Mouse (Mus musculus): ENCODE data around the gene Fam222b. TPM values are rescaled to one million over a fixed set of nuclear protein-coding genes. Genes with fewer than 3 reads are reported as not detected.
A peak's percentile ranks its signal among the peaks of the same experiment; 100 is the strongest.

The Fam222b gene
- polyA plus RNA-seq, 1 experiment from 2014 or later: 14.1 TPM

DNA sequence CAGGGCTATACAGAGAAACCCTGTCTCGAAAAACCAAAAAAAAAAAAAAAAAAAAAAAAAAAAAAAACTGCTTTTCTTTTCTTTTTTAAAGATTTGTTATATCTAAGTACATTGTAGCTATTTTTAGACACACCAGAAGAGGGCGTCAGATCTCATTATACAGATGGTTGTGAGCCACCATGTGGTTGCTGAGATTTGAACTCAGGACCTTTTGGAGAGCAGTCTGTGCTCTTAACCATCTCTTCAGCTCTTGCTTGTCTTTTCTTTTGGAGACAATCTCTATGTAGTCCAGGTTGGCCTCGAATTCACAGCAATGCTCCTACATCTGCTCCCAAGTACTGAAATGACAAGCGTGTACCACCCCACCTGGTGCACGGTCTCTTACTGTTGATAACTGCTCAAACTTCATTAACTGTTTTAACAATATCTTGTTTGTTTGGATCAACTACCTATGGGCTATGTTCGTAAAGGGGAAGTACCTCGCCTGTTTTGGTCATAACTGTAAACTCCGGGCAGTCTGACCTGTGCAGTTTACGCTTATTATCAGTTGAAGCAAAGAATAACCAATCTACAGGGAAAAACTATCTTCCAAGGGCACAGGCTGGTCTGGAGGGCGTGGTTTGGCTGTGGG lies 81.4 kb downstream of the Fam222b start:
- WGBS: under 1% methylated on average over 9 of the region's 10 CpGs
- Histone ChIP-seq H3K4me3 (peak overlapping the region; percentile 75), H3K4me1 (replicated peaks) (peaks cover 40% of the 10 kb centered on the region), H3K36me3 (peaks cover 15% of the 10 kb centered on the region), H3K27me3 (no peaks in the 10 kb centered on the region), H3K4me2 (peak overlapping the region; percentile 96), H3K27ac (peak overlapping the region; percentile 98), H3K9me3 (replicated peaks) (no peaks in the 10 kb centered on the region), H3K9ac (peak overlapping the region; percentile 63)
- ATAC-seq (replicated peaks; ENCODE audit: insufficient number of reproducible peaks, insufficient read depth, low FRiP score, low read depth): no peak

DNA sequence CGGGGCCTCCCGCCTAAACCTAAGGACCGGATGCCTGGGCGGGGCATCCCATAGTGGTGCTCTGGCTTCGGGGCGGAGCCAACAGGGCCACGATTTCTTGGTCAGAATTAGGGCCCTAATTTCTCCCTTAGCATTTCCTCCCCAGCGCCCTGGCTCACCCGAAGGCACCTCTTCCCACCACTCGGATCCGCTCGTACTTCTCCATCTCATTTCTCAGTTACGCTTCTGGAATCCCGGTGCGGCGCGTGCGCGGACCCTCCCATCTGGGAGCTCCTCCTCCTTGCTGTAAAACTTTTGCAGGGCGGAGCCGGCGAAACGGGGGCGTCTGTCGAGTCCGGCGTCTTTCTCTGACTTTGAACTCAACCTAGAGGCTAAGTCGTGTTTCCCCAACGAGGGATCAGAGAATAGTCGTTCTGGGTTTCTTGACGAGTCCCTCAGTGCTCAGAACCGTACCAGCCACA lies 82.0 kb downstream of the Fam222b start, which contains the start of the genes Nek8 and Tlcd1:
Nek8 (minus strand) TSS at position 274 of the 461 bp plus-strand sequence.
Tlcd1 (plus strand) TSS at position 310 of the 461 bp plus-strand sequence.
- Histone ChIP-seq H3K9me3 (replicated peaks) (no peaks in the 10 kb centered on the region), H3K36me3 (peaks cover 20% of the 10 kb centered on the region), H3K27ac (peak within 1 kb of the TSS; percentile 98), H3K27me3 (no peaks in the 10 kb centered on the region), H3K4me1 (replicated peaks) (peaks cover 40% of the 10 kb centered on the region), H3K4me3 (peak within 1 kb of the TSS; percentile 75), H3K4me2 (peak within 1 kb of the TSS; percentile 96), H3K9ac (peak within 1 kb of the TSS; percentile 63)
- peak; percentile 75 for ATAC-seq (replicated peaks; ENCODE audit: insufficient number of reproducible peaks, insufficient read depth, low FRiP score, low read depth)
- WGBS: 0% methylated on average over 32 of the region's 32 CpGs

DNA sequence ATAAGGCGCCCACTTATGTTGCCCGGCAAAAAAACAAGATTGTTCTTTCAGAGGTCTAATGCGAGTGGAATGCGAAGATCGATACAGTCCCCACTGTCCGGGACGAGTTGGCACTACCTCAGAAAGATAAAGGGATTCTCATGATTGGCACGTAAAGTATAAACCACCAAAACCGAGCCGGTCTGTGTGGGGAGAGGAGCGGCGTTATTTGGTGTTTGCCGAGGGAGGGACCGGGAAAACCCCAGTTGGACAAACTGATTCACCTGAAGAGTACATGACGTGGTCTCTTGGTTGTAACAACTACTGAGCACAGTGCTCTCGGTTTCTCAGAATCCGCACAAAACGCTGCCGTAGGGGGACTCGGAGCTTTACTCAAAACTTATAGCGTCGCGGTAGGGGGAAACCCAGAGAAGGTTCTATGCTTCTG lies 82.5 kb downstream of the Fam222b start:
- ATAC-seq (replicated peaks; ENCODE audit: insufficient number of reproducible peaks, insufficient read depth, low FRiP score, low read depth): no peak
- under 1% methylated on average over 23 of the region's 23 CpGs for WGBS
- H3K36me3 ChIP-seq: peaks cover 25% of the 10 kb centered on the region
- peaks cover 45% of the 10 kb centered on the region for H3K4me1 ChIP-seq (replicated peaks)
- peak overlapping the region; percentile 75 for H3K4me3 ChIP-seq
- peak overlapping the region; percentile 96 for H3K4me2 ChIP-seq
- peak overlapping the region; percentile 63 for H3K9ac ChIP-seq
- no peaks in the 10 kb centered on the region for H3K27me3 ChIP-seq
- H3K27ac ChIP-seq: peak overlapping the region; percentile 98
- H3K9me3 ChIP-seq (replicated peaks): no peaks in the 10 kb centered on the region

DNA sequence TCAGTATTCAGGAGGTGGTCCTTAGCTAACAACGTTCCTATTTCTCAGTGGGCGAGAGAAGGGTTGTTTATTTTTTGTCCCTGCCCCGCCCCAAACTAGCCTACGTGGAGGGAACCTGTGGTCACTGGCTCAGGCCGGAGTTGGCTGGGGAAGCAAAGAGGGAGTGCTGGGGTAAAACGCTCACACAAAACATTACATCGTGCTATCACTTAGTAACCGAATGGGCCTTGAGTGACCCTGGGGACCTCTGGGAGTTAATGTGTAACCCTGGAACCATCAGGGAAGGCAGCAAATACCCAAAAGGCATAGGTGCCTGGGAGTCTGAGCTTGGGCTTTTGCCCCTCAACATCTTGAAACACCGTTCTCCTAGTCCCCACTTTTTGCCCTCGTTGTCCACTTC lies 83.0 kb downstream of the Fam222b start:
- 0% methylated on average over 10 of the region's 10 CpGs for WGBS
- ATAC-seq (replicated peaks; ENCODE audit: insufficient number of reproducible peaks, insufficient read depth, low FRiP score, low read depth): no peak
- Histone ChIP-seq H3K4me1 (replicated peaks) (peaks cover 50% of the 10 kb centered on the region), H3K4me2 (peak overlapping the region; percentile 96), H3K36me3 (peaks cover 29% of the 10 kb centered on the region), H3K9ac (peak overlapping the region; percentile 63), H3K9me3 (replicated peaks) (no peaks in the 10 kb centered on the region), H3K4me3 (peak overlapping the region; percentile 75), H3K27me3 (no peaks in the 10 kb centered on the region), H3K27ac (peak overlapping the region; percentile 98)

DNA sequence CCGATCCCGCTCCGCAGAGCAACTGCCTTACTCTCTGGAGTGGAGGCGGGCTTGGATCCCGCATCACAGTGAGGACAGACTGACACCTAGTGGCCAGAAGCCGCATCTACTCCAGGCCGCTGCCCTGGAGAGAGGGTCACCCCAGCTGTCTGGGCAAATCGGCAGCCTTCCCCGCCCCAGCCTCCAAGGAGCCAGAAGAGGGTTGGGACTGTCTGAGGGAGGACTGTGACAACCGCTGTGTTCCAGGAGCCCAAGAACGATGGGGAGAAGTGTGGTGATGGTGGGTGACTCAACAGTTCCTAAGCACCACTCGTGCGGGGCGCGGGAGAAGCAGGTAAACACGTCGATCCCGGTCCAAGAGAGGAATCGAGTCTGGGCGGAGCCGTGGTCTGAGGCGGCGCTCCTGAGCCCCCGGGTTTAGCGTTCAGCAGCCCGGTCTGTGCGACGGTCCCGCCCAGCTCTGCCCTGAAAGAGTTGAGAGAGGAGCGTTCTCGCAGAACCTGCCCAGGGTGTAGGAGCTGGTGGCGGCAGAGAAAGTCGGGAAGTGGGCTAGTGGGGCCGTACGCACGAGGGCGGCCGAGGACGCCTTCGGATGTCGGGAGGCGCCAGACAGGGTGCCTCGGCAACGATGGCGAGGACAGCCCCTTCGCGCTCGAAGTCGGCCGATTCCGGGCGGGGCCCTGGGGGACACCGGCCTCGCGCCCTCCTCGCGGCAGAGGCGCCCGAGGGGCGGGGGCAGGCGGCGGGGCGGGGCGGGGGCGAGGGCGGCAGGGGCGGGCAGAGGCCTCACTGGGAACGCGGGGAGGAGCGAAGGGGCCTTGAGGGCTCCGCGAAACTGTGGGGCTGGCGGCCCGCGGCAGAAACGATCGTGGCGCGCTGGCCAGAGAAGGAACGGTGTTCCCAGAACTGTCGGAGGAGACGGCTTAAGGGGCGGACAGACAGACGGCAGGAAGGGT lies 83.7 kb downstream of the Fam222b start:
- Histone ChIP-seq H3K4me3 (peak overlapping the region; percentile 75), H3K4me2 (peak overlapping the region; percentile 96), H3K9me3 (replicated peaks) (no peaks in the 10 kb centered on the region), H3K4me1 (replicated peaks) (peaks cover 44% of the 10 kb centered on the region), H3K27me3 (no peaks in the 10 kb centered on the region), H3K36me3 (peaks cover 29% of the 10 kb centered on the region), H3K9ac (peak overlapping the region; percentile 70), H3K27ac (peak overlapping the region; percentile 98)
- under 1% methylated on average over 81 of the region's 84 CpGs for WGBS
- peak; percentile 78 for ATAC-seq (replicated peaks; ENCODE audit: insufficient number of reproducible peaks, insufficient read depth, low FRiP score, low read depth)

DNA sequence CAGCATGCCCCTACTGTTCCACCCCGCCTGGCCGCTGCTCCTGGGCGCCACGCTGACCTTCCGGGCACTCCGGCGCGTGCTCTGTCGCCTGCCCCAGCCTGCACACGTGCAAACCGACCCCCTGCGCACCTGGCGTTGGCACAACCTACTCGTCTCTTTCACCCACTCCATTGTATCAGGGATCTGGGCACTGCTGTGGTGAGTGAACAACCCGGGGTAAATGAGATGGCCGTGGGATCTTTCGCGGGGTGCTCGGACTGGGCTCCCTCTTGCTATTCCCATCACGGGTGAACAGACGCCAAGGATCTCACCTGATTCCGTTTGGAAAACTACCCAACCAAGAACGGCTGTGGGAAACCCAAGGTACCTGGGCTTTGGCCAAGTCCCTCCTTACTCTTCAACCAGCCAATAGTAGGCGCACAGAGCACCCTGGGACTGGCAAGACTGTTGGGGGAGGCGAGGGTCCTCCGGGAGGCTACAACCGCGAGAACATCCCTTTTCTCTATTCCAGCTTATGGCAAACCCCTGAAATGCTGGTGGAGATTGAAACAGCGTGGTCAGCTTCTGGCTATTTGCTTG lies 84.5 kb downstream of the Fam222b start:
- WGBS: 1% methylated on average over 29 of the region's 29 CpGs
- Histone ChIP-seq H3K27me3 (no peaks in the 10 kb centered on the region), H3K27ac (peak overlapping the region; percentile 98), H3K9me3 (replicated peaks) (no peaks in the 10 kb centered on the region), H3K36me3 (peaks cover 29% of the 10 kb centered on the region), H3K4me3 (peak overlapping the region; percentile 75), H3K4me1 (replicated peaks) (peaks cover 46% of the 10 kb centered on the region), H3K4me2 (peak overlapping the region; percentile 96), H3K9ac (peak overlapping the region; percentile 70)
- ATAC-seq (replicated peaks; ENCODE audit: insufficient number of reproducible peaks, insufficient read depth, low FRiP score, low read depth): peak; percentile 3; the same call in 1 of the 2 replicates

DNA sequence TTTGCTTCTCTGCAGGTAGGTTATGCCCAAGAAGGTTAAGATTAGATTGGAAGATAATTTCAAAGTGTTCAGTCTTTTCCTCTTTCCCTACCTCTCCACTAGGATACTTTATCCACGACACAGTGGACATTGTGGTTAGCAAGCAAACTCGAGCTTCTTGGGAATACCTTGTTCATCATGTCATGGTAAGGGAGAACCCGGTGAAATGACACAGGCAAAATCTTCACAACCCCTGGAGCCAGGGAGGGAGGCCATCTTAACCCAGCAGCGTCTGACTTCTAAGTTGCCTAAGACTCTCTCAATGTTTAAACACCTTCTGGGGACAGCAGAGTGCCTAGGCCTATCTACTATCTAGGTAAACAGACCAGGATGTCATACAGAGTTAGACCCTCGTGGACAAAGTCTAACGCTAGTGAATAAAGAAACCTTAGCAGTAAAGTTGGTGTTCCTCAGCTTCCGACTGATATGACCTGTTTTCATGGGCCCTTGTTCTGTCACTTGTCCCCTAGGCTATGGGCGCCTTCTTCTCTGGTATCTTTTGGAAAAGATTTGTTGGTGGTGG lies 85.1 kb downstream of the Fam222b start:
- peak overlapping the region; percentile 98 for H3K27ac ChIP-seq
- H3K36me3 ChIP-seq: peaks cover 29% of the 10 kb centered on the region
- H3K27me3 ChIP-seq: no peaks in the 10 kb centered on the region
- H3K9me3 ChIP-seq (replicated peaks): no peaks in the 10 kb centered on the region
- peak overlapping the region; percentile 75 for H3K4me3 ChIP-seq
- no peak for ATAC-seq (replicated peaks; ENCODE audit: insufficient number of reproducible peaks, insufficient read depth, low FRiP score, low read depth)
- WGBS: 26% methylated on average over 8 of the region's 8 CpGs
- H3K4me2 ChIP-seq: peak overlapping the region; percentile 96
- H3K4me1 ChIP-seq (replicated peaks): peaks cover 49% of the 10 kb centered on the region
- H3K9ac ChIP-seq: peak overlapping the region; percentile 70

DNA sequence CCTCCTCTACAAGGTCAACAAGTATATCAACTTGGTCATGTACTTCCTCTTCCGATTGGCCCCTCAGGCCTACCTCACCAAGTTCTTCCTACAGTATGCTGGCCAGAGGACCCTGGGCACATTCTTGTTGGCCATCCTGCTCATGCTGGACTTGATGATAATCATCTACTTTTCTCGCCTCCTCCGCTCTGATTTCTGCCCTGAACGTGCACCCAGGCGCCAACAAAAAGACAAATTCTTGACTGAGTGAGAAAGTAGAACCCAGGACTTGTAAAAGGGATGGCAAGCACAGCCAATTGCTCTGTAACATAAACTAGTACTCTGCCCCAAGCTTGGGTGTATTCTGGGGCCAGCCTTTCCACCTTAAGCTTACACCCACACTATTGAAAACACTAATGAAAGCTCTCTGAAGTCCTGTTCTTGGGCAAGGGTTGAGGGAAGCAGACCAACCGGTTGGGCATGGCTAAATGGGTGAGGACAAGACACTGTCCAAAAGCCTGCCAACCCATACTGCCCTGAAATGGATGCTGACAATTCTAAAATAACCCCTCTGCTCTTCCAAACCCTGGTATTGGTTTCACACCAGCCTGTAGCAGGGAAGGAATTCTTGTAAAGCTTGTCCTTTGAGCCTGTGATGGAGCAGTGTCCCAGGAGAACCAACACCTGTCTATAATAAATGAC lies 85.8 kb downstream of the Fam222b start:
- Histone ChIP-seq H3K9me3 (replicated peaks) (no peaks in the 10 kb centered on the region), H3K4me3 (peak overlapping the region; percentile 75; the same call in 1 of the 2 replicates), H3K4me2 (peak overlapping the region; percentile 96), H3K27me3 (no peaks in the 10 kb centered on the region), H3K36me3 (peaks cover 29% of the 10 kb centered on the region), H3K27ac (0 out of 2 replicates have a peak overlapping the region, but pooled peaks have one; percentile 16), H3K4me1 (replicated peaks) (peaks cover 49% of the 10 kb centered on the region), H3K9ac (no peak overlapping the region)
- no peak for ATAC-seq (replicated peaks; ENCODE audit: insufficient number of reproducible peaks, insufficient read depth, low FRiP score, low read depth)
- 64% methylated on average over 6 of the region's 6 CpGs for WGBS

DNA sequence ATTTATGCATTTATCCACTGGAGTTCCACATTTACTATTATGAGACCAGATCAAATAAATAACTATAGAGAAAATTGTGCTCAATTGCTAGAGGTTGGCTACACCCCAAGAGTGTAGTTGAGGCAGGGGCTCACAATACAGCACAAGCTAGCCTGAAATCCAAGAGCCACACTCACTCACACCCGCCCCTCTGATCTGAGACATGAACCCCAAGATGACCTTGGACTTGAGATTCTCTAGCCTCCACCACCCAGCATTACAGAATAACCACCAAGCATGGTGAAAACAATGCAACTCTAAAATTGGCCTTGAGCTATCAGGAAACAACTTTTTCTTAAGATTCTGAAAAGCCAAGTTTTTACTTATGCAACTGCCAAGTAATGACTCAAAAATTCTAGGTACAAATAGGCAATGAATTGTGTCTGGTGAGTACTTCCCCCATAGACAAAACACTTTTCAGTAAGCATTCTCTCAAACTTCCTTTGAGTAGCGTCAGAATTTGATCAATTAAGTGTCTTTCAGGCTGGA lies 87.4 kb downstream of the Fam222b start:
- Histone ChIP-seq H3K36me3 (peaks cover 29% of the 10 kb centered on the region), H3K4me3 (peak overlapping the region; percentile 90), H3K4me1 (replicated peaks) (peaks cover 45% of the 10 kb centered on the region), H3K27me3 (no peaks in the 10 kb centered on the region), H3K4me2 (peak overlapping the region; percentile 63), H3K9me3 (replicated peaks) (no peaks in the 10 kb centered on the region), H3K9ac (peak overlapping the region; percentile 96), H3K27ac (no peak overlapping the region)
- ATAC-seq (replicated peaks; ENCODE audit: insufficient number of reproducible peaks, insufficient read depth, low FRiP score, low read depth): no peak
- WGBS: 42% methylated on average over 2 of the region's 2 CpGs

DNA sequence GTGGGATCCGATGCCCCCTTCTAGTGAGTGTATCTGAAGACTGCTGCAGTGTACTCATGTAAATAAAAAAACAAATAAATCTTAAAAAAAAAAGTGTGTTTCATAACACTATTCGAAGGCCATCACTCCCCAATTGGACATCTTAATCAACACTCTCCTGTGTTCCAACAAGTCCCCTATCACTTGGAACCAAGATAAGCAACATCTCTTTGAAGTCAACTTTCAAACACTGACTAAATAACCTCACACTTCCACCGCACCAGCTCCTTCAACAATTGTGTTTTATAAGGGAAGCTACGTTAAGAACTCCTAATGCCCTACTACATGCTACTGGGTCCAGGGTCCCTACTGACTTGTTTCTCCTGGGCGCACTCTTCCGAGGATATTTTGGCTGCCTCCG lies 88.0 kb downstream of the Fam222b start:
- under 1% methylated on average over 7 of the region's 7 CpGs for WGBS
- peak overlapping the region; percentile 90 for H3K4me3 ChIP-seq
- H3K27ac ChIP-seq: peak overlapping the region; percentile 92
- ATAC-seq (replicated peaks; ENCODE audit: insufficient number of reproducible peaks, insufficient read depth, low FRiP score, low read depth): no peak
- H3K27me3 ChIP-seq: no peaks in the 10 kb centered on the region
- H3K4me2 ChIP-seq: peak overlapping the region; percentile 63
- H3K4me1 ChIP-seq (replicated peaks): peaks cover 39% of the 10 kb centered on the region
- H3K9me3 ChIP-seq (replicated peaks): no peaks in the 10 kb centered on the region
- peak overlapping the region; percentile 96 for H3K9ac ChIP-seq
- peaks cover 29% of the 10 kb centered on the region for H3K36me3 ChIP-seq

Data from heart, embryonic 15.5 days (tissue).